Mouse (Mus musculus): ENCODE results near the gene Emid1. TPM values are rescaled to one million over a fixed set of nuclear protein-coding genes. Genes with fewer than 3 reads are reported as not detected.
"Not testable (repeated sequence)": the region's sequence is repeated elsewhere in the genome, so short reads cannot be mapped to it uniquely, and the experiment has no call there.

Emid1 gene
- total RNA-seq, 4 experiments from 2014 or later, result 0.73 to 2.0 (median 0.90) TPM

DNA sequence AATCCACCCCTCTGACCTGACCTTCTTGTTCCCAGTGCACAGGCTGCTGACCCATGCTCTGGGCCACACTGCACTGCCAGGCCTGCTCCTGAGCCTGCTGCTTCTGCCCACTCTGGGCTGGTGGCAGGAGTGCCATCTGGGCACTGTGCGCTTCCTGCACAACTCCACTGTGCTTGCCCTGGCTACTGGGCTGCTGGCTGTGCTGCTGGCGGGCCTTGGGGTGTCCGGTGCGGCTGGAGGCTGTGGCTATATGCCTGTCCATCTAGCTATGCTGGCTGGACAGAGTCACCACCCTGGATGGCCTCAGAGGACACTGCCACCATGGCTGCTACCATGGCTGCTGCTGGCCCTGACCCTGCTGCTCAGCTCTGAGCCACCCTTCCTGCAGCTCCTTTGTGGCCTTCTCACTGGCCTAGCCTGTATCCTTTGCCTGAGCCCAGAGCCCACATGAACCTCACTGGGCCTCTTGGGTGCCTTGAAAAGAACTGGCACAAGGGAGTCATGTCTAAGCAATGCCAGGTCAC is 48.0 kb downstream of the Emid1 start:
- DNase-seq (ENCODE audit: low spot score), result no peak

DNA sequence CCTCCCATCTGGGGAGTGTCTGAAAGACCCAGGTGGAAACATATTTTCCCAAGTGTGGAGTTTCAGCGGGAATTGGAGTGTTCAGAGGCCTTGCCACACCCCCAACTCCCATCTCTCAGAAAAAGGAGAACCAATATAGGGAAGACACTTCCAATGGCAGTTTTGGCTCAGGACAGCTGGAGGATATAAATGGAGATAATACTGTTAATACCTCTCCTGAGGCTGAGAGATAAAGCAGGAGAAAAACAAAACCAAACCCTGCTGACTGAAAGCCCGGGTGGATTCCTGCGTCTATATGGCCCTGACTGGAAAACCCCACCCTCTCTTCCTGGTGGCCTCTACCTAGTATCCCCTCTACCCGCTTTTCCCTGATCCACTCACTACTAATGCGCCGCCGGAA is 49.7 kb downstream of the Emid1 start:
- no peak for DNase-seq (ENCODE audit: low spot score)

DNA sequence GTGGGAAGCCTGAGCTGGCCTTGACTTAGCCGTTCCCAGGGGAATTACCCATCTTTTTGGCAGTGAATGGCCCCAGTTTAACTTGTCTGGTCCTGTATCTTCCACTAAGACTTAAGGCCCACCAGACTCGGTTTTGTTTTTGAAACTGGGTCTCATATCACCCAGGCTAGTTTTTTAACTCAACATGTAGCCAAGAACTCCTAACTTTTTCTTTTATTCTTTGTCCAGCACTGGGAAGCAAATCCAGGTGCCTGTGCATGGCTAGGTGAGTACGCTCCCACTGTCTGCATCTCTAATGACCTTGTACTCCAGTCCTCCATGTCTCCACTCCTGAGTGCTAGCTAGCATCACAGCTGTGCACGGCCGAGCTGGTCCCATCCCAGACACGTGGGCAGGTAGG is 50.4 kb downstream of the Emid1 start:
- no peak for DNase-seq (ENCODE audit: low spot score)

DNA sequence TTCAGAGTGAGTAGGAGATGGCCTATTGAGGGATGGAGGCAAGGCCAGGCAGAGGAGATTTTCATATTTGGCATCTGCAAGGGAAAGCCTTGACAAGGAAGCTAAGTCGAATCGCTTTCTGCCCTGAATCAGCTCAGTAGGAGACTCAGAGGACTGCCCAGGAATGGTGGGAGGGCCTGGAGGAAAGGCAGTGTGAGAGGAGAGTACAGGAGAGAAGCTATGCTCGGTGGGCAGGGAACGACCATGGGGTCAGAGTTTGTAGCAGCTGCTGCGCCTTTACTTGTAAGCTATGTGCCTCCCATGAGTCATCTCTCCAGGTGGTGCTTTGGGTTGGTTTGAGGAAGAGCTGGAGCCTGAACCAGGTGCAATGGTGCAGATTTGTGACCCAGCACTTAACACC is 51.3 kb downstream of the Emid1 start:
- DNase-seq (ENCODE audit: low spot score), result no peak

DNA sequence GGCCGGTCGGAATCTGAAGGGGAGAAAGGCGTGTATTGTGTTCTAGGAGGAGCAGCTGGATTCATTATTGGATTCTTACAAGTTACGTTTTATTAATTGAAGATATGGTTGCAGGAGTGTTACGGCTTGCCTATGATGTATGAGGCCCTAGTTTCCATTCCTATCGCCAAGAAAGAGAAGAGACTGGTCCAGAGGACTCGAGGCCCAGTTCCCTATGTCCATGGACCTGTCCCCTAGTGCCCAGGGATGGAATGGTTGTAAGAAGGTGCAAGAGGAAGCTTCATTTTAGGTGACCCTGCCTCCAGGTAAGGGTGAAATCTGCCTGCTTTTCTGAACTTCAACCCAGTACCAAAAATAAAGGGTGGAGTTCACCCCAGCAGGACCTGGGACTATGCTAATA is 51.8 kb downstream of the Emid1 start:
- DNase-seq (ENCODE audit: low spot score), result no peak

DNA sequence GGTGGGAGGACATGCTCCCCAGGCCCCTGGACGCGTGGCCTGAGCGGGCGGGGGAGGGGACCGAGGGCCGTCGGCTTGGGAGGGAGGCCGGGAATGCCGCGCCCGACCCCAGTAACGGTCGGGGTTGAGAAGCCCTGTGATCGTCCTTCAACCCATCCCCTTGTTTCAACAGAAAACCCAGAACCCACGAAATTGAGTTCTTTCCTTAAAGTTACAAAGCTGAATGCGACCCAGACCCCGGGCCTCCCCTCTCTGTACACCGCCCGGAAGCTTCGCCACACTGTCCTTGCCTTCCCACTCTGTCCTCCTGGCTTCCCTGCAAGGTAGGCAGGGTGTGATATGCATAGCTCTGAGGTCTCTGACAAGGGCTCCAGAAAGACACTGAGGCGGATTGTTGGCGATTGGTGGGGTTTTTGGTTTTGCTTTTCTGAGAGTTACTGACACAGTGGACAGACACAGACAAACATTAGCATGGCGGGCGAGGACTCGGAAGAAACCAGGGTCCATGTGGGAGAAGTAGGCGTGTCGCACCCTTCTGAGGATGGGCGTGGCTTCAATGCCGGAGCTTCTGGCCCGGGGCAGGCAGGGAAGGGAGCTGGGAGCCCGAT is 52.4 kb downstream of the Emid1 start:
- DNase-seq (ENCODE audit: low spot score), result peak; percentile 85

DNA sequence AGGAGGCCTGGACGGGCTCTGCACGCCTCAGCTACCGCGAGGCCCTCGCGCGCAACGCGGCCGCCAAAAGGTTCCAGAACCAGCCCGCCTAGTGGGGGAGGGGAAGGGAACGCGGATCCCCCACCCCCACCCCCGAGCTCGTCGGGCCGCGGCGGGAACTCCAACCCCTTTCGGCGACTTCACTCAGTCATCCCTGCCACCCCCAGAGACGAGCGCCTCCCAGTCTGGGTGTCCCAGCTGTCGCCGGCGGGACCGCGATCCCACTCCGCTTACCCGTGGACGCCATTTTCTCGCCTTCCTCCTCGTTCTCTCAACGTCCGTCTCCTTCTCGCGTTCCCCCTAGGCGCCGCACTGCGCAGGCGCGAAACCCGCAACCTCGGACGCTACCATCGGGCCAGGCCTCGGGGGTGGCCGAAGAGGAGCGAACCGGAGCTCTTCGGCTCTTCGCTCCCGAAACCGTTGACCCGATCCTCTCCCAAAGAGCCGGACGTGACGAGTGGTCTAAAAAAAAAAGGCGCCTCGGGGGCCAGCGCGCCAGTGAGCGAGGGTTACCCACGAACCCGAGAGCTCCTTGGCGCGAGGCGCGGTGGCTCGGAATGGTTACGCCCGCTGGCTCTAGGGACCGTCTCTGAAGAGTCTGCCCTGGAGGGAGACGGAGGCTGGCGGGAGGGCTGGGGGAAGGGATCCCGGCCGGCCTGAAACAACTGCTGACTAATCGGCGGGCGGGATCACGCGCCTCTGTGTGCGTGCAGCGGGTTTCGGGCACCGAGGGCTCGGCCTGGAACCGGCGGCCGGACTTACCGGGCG is 53.1 kb downstream of the Emid1 start, which contains the start of the genes Rhbdd3 and Ewsr1:
Gene Rhbdd3 (plus strand): TSS at position 191 of the 807 bp plus-strand sequence.
Gene Ewsr1 (minus strand): TSS at position 531 of the 807 bp plus-strand sequence.
- DNase-seq (ENCODE audit: low spot score), result peak; percentile 97

DNA sequence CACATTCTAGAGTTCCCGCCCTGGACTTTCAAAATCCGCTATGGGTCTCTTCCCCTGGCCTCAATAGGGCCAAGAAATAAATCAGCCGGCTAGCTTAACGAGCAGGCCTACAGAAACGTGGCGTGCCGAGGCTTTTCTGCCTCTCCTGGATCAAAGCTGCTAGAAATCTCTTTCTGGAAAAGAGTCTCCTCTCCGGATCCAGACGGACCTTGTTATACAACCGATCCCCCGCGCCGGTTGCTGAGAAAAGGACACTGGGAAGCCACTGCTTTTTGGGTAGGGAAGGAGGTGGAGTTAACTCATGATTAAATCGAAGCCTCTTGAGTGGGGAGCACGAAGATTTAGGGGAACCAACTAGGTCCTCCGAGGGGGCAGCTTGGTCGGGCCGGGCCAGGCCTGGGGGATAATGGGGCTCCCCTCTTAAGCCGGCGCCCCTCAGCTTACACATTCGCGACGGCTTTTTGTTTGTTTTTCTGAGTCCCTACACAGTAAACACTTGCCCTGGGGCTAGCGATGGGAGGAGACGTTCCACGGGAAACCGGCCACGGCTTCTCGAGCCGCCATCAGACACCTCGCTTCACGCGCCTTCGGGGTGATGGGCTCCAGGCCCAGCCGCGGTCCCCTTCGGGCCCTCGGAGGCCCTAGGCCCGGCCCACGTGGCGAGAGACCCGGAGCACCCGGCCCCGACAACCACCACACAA is 53.9 kb downstream of the Emid1 start:
- peak; percentile 53 for DNase-seq (ENCODE audit: low spot score)

DNA sequence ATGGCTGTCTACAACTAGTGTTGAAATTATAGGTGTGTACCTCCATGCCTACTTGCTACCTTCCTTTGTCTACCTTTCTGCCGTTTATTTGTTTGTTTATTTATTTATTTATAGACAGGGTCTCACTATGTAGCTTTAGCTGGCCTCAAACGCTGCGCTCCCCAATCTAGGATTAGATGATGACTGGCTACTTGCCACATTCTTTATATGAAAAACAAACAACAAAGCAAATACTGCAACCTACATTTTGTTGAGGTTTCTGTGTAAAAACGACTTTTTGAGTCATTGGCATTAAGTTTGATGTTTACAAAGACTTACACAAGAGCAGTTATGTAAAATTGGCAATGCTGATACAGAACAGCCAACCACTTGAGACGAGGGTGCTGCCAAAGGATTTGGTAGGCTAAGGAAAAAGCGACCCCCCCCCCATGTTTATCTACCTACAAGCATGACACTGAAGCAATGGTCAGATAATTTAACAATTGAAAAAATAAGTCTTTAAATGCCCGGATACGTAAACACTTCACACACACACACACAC is 55.5 kb downstream of the Emid1 start:
- no peak for DNase-seq (ENCODE audit: low spot score)

DNA sequence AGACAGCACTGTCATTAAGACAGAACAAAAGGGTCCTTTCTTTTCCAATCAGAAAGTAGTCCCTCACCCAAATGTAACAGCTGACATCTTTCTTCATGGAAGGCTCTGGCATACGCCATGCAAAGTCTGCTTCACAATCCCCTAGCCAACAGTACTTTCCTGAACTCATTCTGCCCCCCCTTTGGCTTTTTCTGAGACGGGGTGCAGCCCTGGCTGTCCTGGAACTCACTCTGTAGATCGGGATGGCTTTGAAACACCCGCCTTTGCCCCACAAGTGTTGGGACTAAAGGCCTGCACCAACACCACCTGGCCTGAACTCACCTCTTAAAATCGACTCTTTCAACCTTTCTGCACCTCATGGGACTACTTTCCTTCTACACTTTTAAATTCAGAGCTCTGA is 56.2 kb downstream of the Emid1 start:
- DNase-seq (ENCODE audit: low spot score), result no peak

DNA sequence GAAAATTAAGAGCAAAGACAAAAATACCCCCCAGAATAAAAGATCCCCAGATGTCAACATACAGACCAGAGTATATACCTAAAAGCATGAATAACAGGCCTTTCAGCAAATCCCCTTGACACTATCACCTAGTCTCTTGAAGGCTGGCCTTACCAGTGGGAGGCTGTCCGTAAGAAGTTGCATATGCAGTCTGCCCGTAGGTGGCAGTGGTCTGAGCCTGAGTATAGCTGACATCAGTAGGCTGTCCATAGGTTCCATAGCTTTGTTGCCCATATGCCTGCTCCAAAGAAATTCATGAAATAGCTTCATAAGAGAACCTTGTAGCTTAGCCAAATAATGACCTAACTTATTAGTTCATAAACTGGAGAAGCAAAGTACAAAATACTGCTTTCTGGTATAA is 60.4 kb downstream of the Emid1 start:
- no peak for DNase-seq (ENCODE audit: low spot score)

DNA sequence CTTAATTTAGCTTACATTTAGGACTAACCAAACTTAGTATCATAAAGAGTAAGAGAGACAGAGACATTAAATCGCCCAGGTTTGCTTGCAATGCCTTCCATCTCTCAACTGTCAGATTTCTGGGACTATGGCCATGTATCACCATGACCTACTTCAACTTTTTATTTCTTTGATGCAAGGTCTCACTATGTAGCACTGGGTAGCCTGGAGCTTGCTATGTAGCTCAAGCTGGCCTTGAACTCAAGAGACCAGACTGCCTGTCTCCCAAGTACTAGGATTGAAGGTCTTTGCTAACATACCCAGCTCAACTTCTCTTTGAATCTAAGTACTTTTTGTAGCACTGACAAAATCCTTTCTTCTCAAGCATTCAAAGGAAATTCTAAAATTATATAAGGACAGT is 62.9 kb downstream of the Emid1 start:
- no peak for DNase-seq (ENCODE audit: low spot score)

DNA sequence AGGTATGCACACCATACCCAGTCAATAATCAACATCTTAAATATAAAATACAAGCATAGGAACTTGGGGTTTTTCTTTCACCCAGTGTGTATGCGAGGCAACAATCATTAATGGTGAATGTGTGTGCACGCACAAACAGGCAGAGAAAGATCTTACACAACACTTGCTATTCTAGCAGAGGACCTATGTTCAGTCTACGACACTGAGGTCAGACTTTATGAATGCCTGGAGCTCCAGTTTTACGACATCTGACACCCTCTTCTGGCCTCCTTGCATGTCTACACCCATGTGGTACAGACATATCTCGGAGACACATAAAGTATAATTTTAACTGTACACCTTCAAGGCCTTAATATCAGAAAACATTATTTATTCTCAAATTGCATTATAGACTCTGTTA is 75.2 kb downstream of the Emid1 start:
- not testable (repeated sequence) for DNase-seq (ENCODE audit: low spot score)

DNA sequence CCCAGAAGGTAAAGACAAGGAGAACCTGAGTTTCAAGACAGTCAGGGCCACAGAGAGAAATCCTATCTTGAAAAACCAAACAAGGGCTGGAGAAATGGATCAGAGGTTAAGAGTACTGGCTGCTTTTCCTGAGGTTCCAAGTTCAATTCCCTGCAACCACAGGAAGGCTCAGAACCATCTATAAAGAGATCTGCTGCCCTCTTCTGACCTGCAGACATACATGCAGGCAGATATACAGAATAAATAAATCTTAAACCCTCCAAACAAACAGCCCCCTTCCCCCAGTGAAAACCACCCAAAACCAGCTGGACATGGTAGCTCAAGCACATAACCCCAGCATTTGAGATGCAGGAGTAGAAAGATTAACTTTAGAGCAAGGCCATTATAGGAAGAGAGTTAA is 76.3 kb downstream of the Emid1 start:
- DNase-seq (ENCODE audit: low spot score), result no peak

DNA sequence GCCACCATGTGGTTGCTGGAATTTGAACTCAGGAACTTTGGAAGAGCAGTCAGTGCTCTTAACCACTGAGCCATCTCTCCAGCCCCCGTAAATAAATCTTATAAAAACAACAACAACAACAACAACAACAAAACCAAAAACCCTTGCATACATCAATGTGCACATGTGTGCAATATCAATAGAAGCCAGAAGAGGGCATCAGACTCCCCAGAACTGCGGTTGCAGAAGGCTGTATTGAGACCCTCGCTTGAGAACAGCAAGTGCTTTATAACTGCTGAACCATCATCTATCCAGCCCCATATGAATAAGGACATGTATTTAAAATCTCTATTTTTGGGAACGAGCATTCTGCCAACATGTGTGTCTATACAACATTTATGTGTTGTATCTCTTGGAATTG is 77.2 kb downstream of the Emid1 start:
- DNase-seq (ENCODE audit: low spot score), result no peak

DNA sequence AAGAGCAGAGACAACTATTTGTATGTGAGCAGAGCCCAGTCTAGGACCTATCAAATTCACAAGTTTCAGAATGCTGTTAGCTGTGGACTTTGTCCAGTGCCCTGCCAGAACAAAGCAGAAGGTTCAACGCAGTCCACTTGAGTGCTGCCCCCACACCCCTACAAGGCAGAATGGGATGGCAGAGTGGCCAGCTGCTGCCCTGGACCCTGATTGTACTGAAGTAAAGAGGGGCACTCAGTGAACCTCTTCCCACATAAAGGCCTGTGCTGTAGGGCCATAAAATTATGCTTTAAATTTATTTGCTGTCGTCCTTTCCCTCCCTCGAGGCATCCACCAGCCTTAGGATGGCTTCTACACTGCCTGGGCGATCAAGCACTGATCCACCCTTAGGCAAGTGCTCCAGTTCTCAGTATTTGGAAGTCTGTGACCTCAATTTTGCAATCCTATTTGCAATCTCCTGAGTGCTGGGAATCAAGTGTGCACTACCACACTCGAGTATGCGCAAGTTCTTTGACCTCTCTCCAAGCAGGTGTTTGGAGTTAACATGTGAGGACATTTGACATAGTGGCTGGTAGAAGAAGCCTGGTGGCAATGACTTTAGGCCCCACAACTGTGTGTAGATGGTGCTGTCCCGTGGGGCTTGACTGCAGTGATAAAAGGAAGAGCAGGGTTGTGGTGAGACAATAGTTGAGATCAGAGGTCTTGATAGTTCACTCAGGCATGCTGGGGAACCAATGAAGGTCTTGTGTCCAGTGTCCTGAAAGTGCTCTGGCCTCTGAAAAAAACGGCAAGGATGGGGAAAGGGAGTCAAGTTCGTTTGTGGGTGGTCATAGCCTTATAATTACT is 83.7 kb downstream of the Emid1 start:
- no peak for DNase-seq (ENCODE audit: low spot score)

DNA sequence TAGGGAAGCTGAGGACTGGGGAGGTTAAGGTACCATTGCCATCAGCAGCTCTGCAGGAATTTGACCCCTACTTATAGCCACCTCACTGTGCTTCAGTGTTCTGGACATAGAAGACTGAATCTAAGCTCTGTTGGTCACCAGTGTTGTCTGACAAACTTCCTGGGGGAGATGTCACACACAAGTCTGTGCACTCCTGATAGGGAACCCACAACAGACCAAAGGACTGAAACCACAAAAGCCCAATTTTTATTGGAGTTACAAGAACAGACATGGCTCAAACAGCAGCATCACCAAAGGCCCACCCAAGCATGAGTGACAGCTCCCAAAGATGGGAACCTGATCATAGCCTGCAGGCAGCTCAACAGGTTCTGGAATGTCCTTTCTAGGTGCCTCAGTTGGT is 85.0 kb downstream of the Emid1 start:
- DNase-seq (ENCODE audit: low spot score), result no peak

DNA sequence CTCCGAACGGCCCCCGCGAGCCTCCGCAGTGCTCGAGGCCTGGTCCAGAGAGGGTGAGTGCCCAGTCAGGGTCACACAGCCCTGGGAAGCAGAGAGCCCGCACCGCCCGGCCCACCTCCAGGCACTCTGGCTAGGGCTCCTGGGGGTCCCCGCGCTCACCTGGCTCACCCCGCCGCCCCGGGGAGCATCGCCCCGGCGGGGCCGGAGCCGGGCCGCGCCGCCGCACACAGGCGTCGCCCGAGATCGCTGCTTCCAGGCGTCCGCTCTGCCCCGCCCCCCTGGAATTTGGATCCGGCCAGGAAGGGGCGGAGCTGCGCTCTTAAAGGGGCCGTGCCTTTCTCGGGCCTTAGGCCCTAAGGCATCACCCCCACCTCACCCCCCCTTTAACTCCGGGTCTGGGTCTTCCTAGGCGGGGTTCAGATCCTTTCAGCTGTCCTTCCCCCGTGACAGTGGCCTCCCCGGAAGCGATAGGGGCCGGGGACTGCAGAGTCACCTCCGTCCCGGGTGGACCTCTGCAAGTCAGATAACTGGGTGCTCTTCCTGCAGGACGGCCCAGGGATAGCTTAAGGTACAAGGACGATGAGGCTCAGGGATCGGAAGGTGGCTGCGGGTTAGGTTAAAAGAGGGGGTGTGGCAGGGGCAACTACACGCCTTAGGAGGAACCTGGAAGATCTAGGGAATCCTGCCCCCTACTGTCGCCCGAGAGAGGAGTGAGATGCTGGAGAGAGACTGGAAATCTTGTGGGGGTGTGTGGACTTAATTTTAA is 86.8 kb downstream of the Emid1 start, which contains the start of gene Gas2l1:
Gene Gas2l1 (minus strand): TSS at position 272 of the 766 bp plus-strand sequence.
- DNase-seq (ENCODE audit: low spot score), result peak; percentile 94

DNA sequence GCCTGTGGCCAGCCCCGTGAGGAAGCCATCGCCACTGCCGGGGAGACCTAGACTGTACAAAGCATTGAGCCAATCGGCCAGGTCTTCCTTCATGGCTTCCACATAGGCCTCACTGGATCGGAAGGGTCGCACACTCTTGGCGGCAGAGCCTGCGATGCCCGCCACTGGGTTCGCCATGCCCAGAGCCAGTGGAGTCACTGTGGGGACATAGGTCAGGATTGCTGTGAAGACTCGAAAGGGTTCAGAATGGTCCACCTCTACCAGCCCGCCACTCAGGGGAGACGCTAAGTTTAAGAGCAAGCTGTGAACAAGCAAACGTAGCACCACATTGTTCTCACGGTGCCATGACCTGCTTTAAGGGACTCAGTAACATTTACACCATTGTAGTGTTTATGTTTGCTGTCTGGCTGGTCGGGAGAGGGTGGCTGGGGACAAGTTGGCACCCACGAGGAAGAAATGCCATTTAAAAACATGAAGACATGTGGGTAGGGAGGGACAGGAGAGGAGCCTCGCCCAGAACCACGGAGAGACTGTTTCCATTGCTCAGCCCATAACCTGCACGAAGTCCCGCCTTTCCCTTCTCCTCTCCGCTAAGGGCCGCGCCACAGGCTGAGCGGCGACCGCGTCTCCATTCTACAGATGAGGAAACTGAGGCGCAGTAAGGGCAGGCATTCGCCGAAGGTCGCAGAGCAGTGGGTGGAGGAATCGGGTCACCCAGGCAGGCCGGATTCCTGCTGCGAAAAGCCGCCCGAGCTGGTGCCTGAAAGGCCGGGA is 87.6 kb downstream of the Emid1 start:
- no peak for DNase-seq (ENCODE audit: low spot score)

Measured in heart, adult 8-10 months (tissue).